Mouse (Mus musculus): ENCODE measurements at regions not wholly inside any gene's neighbourhood (a gene's known extent, or its start where the extent isn't known, plus 50 kb on each side); places are given as distances from the start of the nearest gene placed in this dataset.

GRCm38 (mm10) chr3:153776738-153777137, 51.8 kb upstream of the St6galnac3 start:
- TF ChIP-seq GATA1 (IDR thresholded peaks at IDR 0.05; ENCODE audit: low read length), result no peak

GRCm38 (mm10) chr3:153778386-153778785, 53.4 kb upstream of the St6galnac3 start:
- no peak for TF ChIP-seq GATA1 (IDR thresholded peaks at IDR 0.05; ENCODE audit: low read length)

- no peak for TF ChIP-seq GATA1 (IDR thresholded peaks at IDR 0.05; ENCODE audit: low read length)
These were observed 57.5 kb upstream of the St6galnac3 start for GRCm38 (mm10) chr3:153782467-153782866.

GRCm38 (mm10) chr3:153783294-153783741, 58.3 kb upstream of the St6galnac3 start:
- no peak for TF ChIP-seq GATA1 (IDR thresholded peaks at IDR 0.05; ENCODE audit: low read length)

GRCm38 (mm10) chr3:153783928-153784570, 59.1 kb upstream of the St6galnac3 start:
- TF ChIP-seq GATA1 (IDR thresholded peaks at IDR 0.05; ENCODE audit: low read length), result no peak

- no peak for TF ChIP-seq GATA1 (IDR thresholded peaks at IDR 0.05; ENCODE audit: low read length)
These were observed 53.6 kb upstream of the Asb17 start for GRCm38 (mm10) chr3:153790455-153790856.

GRCm38 (mm10) chr3:153790883-153791609, 53.0 kb upstream of the Asb17 start:
- no peak for TF ChIP-seq GATA1 (IDR thresholded peaks at IDR 0.05; ENCODE audit: low read length)

GRCm38 (mm10) chr3:153791610-153792363, 52.2 kb upstream of the Asb17 start:
- peak; percentile 74 for TF ChIP-seq GATA1 (IDR thresholded peaks at IDR 0.05; ENCODE audit: low read length)

- TF ChIP-seq GATA1 (IDR thresholded peaks at IDR 0.05; ENCODE audit: low read length), result no peak
These were observed 51.7 kb upstream of the Asb17 start for GRCm38 (mm10) chr3:153792364-153792703.

Measured in G1E-ER4 (cell line).